Comparison of ENCODE assay signal across 15 mouse cellular contexts in the genomic region with DNA sequence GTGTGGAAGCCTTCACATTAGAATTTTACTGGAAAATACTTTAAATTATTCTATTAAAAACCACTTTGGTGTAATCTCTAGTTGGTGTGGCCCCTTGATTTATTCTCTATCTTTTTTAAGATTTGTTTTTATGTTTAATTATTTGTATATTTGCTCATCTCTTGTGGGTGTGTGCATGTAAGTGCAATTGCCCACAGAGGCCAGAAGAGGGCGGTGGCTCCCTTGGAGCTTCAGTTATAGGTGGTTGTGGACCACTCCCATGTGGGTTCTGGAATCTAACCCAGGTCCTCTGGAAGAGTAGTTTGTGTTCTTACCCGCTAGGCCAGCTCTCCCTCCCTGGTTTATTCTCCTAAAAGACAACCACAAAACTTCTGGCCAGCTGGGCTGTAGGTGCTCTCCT. TPM values are rescaled to one million over a fixed set of nuclear protein-coding genes. Genes with fewer than 3 reads are reported as not detected.
DNase-seq lines count a peak whose midpoint lies in the region; ATAC-seq and TF ChIP-seq lines count a peak whose summit lies in the region.
"Had no signal": no experiment of that assay in that cellular context is flagged by ENCODE, and none has a peak within 500 bp of the region (broad histone marks: within the 10 kb centered on the region; RNA-seq: fewer than 3 reads in every experiment).

No protein-coding gene starts in this region.

- peak; percentile 32; the same call in 1 of the 2 replicates for TF ChIP-seq CTCF in kidney, postnatal 0 days (IDR thresholded peaks at IDR 0.05; ENCODE audit: low read depth)

- H3K27me3 ChIP-seq in embryonic facial prominence, embryonic 14.5 days (replicated peaks; ENCODE audit: control insufficient read depth, insufficient read depth, low read length) = no peaks in the 10 kb centered on the region
- no peaks in the 10 kb centered on the region for H3K27me3 ChIP-seq in embryonic facial prominence, embryonic 10.5 days (replicated peaks; ENCODE audit: low read depth, poor library complexity, severe bottlenecking)
- no peaks in the 10 kb centered on the region for H3K27me3 ChIP-seq in kidney, postnatal 0 days (ENCODE audit: insufficient read depth, low read length)
- H3K27me3 ChIP-seq: limb, embryonic 13.5 days had no signal

- DNase-seq in embryonic facial prominence, embryonic 14.5 days (ENCODE audit: low spot score) = no peak
- DNase-seq in embryonic facial prominence, embryonic 10.5 days (ENCODE audit: low spot score) = no peak
- no peak for DNase-seq in kidney, postnatal 0 days (ENCODE audit: low spot score)
- no peak for DNase-seq in kidney, postnatal 14 days
- DNase-seq in thymus, postnatal 4 days = peak; percentile 43
- no peak for DNase-seq in thymus, postnatal 10 days (ENCODE audit: low spot score in 2 of 2)
- DNase-seq in urinary bladder, postnatal 25 days (ENCODE audit: low spot score) = no peak
- DNase-seq: adrenal gland, postnatal 25 days; B cell, adult 2 months; cerebellum, adult 11 months; heart, postnatal 10 days; kidney, adult 11 months; right cerebral cortex, postnatal 4 days had no signal

- peaks cover 37% of the 10 kb centered on the region for H3K4me1 ChIP-seq in embryonic facial prominence, embryonic 14.5 days (ENCODE audit: control insufficient read depth, insufficient read depth, low read length)
- H3K4me1 ChIP-seq in embryonic facial prominence, embryonic 10.5 days = peaks cover 55% of the 10 kb centered on the region
- peaks cover 11% of the 10 kb centered on the region for H3K4me1 ChIP-seq in kidney, postnatal 0 days (replicated peaks; ENCODE audit: insufficient read depth, low read length)

- H3K9ac ChIP-seq in embryonic facial prominence, embryonic 14.5 days (ENCODE audit: low read depth, low read length) = no peak overlapping the region
- no peak overlapping the region for H3K9ac ChIP-seq in kidney, postnatal 0 days (ENCODE audit: low read depth, low read length)
- H3K9ac ChIP-seq: limb, embryonic 13.5 days had no signal

- 89% methylated on average over 2 of the region's 2 CpGs for WGBS in embryonic facial prominence, embryonic 14.5 days
- WGBS in embryonic facial prominence, embryonic 10.5 days = 78% methylated on average over 2 of the region's 2 CpGs
- WGBS in kidney, postnatal 0 days = 91% methylated on average over 2 of the region's 2 CpGs

- H3K27ac ChIP-seq in embryonic facial prominence, embryonic 14.5 days (replicated peaks; ENCODE audit: low read depth, low read length) = peak overlapping the region; percentile 68; the same call in 1 of the 2 replicates
- H3K27ac ChIP-seq in embryonic facial prominence, embryonic 10.5 days (replicated peaks) = no peak overlapping the region
- no peak overlapping the region for H3K27ac ChIP-seq in kidney, postnatal 0 days
- H3K27ac ChIP-seq: limb, embryonic 13.5 days had no signal

- H3K9me3 ChIP-seq in embryonic facial prominence, embryonic 14.5 days (ENCODE audit: control insufficient read depth, low read length) = no peaks in the 10 kb centered on the region
- 0 out of 2 replicates have a peak, but pooled peaks cover 3% of the 10 kb centered on the region for H3K9me3 ChIP-seq in embryonic facial prominence, embryonic 10.5 days
- no peaks in the 10 kb centered on the region for H3K9me3 ChIP-seq in kidney, postnatal 0 days (replicated peaks; ENCODE audit: low read length)
- H3K9me3 ChIP-seq: limb, embryonic 13.5 days had no signal

- H3K4me3 ChIP-seq in embryonic facial prominence, embryonic 14.5 days (ENCODE audit: low read depth, low read length) = no peak overlapping the region
- no peak overlapping the region for H3K4me3 ChIP-seq in embryonic facial prominence, embryonic 10.5 days
- no peak overlapping the region for H3K4me3 ChIP-seq in kidney, postnatal 0 days (replicated peaks; ENCODE audit: low read depth, low read length)
- H3K4me3 ChIP-seq: limb, embryonic 13.5 days had no signal

- H3K4me2 ChIP-seq in embryonic facial prominence, embryonic 14.5 days (ENCODE audit: low read depth, low read length) = no peak overlapping the region
- no peak overlapping the region for H3K4me2 ChIP-seq in kidney, postnatal 0 days (ENCODE audit: low read length)

- ATAC-seq in embryonic facial prominence, embryonic 14.5 days (ENCODE audit: low read depth) = no peak
- ATAC-seq in kidney, postnatal 0 days (replicated peaks; ENCODE audit: low FRiP score, low read depth) = no peak
- ATAC-seq in erythroid progenitor cell, adult 5-6 weeks (replicated peaks; ENCODE audit: low FRiP score, poor library complexity, severe bottlenecking) = no peak

- no peaks in the 10 kb centered on the region for H3K36me3 ChIP-seq in embryonic facial prominence, embryonic 14.5 days (ENCODE audit: control insufficient read depth, insufficient read depth, low read length)
- H3K36me3 ChIP-seq in embryonic facial prominence, embryonic 10.5 days (replicated peaks) = no peaks in the 10 kb centered on the region
- H3K36me3 ChIP-seq in kidney, postnatal 0 days (ENCODE audit: insufficient read depth, low read length) = no peaks in the 10 kb centered on the region
- H3K36me3 ChIP-seq: limb, embryonic 13.5 days had no signal

RNA-seq across cellular contexts. Expression of a gene that starts 3.4 kb away (rescaled TPM):
- 45.3 and 45.9 TPM in 2 replicates for polyA plus RNA-seq in embryonic facial prominence, embryonic 14.5 days (2014; fragmentation: Nextera tagmentation; extraction: Ambion mirVana)
- polyA plus RNA-seq in embryonic facial prominence, embryonic 10.5 days (2016; fragmentation: Nextera tagmentation; extraction: Ambion mirVana) = 41.7 and 44.3 TPM in 2 replicates
- polyA plus RNA-seq in kidney, postnatal 0 days (2015; fragmentation: Nextera tagmentation; extraction: Ambion mirVana) = 23.9 and 26.3 TPM in 2 replicates
- 2.5 and 18.4 TPM in 2 replicates for total RNA-seq in erythroid progenitor cell, adult 5-6 weeks (2015; ENCODE audit: low replicate concordance)
- total RNA-seq in erythroid progenitor cell, adult 5-6 weeks (2017; ENCODE audit: low replicate concordance) = 5.1 and 12.5 TPM in 2 replicates

RNA-seq across cellular contexts. Expression of a gene that starts 54.3 kb away (rescaled TPM):
- polyA plus RNA-seq in embryonic facial prominence, embryonic 14.5 days (2014; fragmentation: Nextera tagmentation; extraction: Ambion mirVana) = 0.49 and 0.79 TPM in 2 replicates
- polyA plus RNA-seq in embryonic facial prominence, embryonic 10.5 days (2016; fragmentation: Nextera tagmentation; extraction: Ambion mirVana) = 0.24 and 0.26 TPM in 2 replicates
- polyA plus RNA-seq in kidney, postnatal 0 days (2015; fragmentation: Nextera tagmentation; extraction: Ambion mirVana) = not detected in 2 replicates
- not detected in 2 replicates for total RNA-seq in erythroid progenitor cell, adult 5-6 weeks (2015; ENCODE audit: low replicate concordance)
- total RNA-seq in erythroid progenitor cell, adult 5-6 weeks (2017; ENCODE audit: low replicate concordance) = not detected in 2 replicates
- total RNA-seq: adrenal gland, postnatal 25 days had no signal
